In the genomic region with DNA sequence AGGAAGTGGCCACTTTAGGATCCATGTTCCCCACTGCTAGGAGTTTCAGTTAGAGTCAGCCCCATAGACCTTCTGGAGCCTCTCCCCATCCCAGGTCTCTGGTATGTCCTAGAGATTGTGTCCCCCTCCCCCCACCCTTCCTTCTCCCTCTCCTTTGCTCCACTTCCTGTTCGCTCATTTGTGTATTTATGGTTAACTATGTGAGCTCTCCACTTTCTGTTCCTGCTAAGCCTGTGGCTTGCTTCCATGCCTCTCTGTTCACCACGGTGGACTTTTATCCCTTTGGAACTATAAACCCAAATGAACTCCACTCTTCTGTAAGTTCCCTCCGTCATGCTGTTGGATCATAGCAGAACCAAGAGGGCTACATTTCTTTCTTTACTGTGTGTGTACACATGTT, we compare ENCODE assay signal across 23 mouse cellular contexts. TPM values are rescaled to one million over a fixed set of nuclear protein-coding genes. Genes with fewer than 3 reads are reported as not detected.
DNase-seq lines count a peak whose midpoint lies in the region; ATAC-seq lines count a peak whose summit lies in the region.
"Had no signal": no experiment of that assay in that cellular context is flagged by ENCODE, and none has a peak within 500 bp of the region (broad histone marks: within the 10 kb centered on the region; RNA-seq: fewer than 3 reads in every experiment).

No protein-coding gene starts in this region.

- H3K9me3 ChIP-seq in heart, embryonic 11.5 days (replicated peaks; ENCODE audit: control insufficient read depth, low read length) = no peaks in the 10 kb centered on the region
- H3K9me3 ChIP-seq: embryonic facial prominence, embryonic 10.5 days; embryonic facial prominence, embryonic 12.5 days; forebrain, embryonic 13.5 days; forebrain, embryonic 15.5 days had no signal

- no peak overlapping the region for H3K9ac ChIP-seq in heart, embryonic 11.5 days (ENCODE audit: low read depth, low read length)
- H3K9ac ChIP-seq: embryonic facial prominence, embryonic 12.5 days; forebrain, embryonic 13.5 days; forebrain, embryonic 15.5 days had no signal

- no peaks in the 10 kb centered on the region for H3K27me3 ChIP-seq in heart, embryonic 11.5 days (ENCODE audit: control insufficient read depth, insufficient read depth, low read length)
- H3K27me3 ChIP-seq: CH12.LX; embryonic facial prominence, embryonic 12.5 days; forebrain, embryonic 13.5 days; forebrain, embryonic 15.5 days; Patski had no signal

- no peaks in the 10 kb centered on the region; the same call in 1 of the 2 replicates for H3K4me1 ChIP-seq in heart, embryonic 11.5 days (ENCODE audit: control insufficient read depth, insufficient read depth, low read length)
- H3K4me1 ChIP-seq: embryonic facial prominence, embryonic 10.5 days; embryonic facial prominence, embryonic 12.5 days; forebrain, embryonic 15.5 days had no signal

- H3K27ac ChIP-seq in heart, embryonic 11.5 days (ENCODE audit: low read depth, low read length) = no peak overlapping the region
- H3K27ac ChIP-seq: embryonic facial prominence, embryonic 10.5 days; embryonic facial prominence, embryonic 12.5 days; forebrain, embryonic 13.5 days; forebrain, embryonic 15.5 days had no signal

- H3K36me3 ChIP-seq in heart, embryonic 11.5 days (ENCODE audit: control insufficient read depth, insufficient read depth, low read length) = no peaks in the 10 kb centered on the region
- H3K36me3 ChIP-seq: embryonic facial prominence, embryonic 10.5 days; embryonic facial prominence, embryonic 12.5 days; forebrain, embryonic 15.5 days; G1E had no signal

- WGBS in heart, embryonic 11.5 days (ENCODE audit: insufficient replicate concordance) = 83% methylated on average over 3 of the region's 3 CpGs

- H3K4me3 ChIP-seq in heart, embryonic 11.5 days (ENCODE audit: low read depth, low read length) = no peak overlapping the region
- H3K4me3 ChIP-seq: embryonic facial prominence, embryonic 10.5 days; embryonic facial prominence, embryonic 12.5 days; forebrain, embryonic 13.5 days; forebrain, embryonic 15.5 days had no signal

- DNase-seq in heart, adult 11 months = peak; percentile 85
- DNase-seq in lung, postnatal 4 days = no peak
- DNase-seq: adrenal gland, adult 8-10 months; adrenal gland, postnatal 14 days; adrenal gland, postnatal 36 days; B cell, adult 2 months; cerebellum, adult 11-12 months; cerebellum, adult 2 months; cerebellum, adult 9-10 months; cerebellum, postnatal 10 days; cerebellum, postnatal 25 days had no signal

- no peak overlapping the region for H3K4me2 ChIP-seq in heart, embryonic 11.5 days
- H3K4me2 ChIP-seq: embryonic facial prominence, embryonic 12.5 days; forebrain, embryonic 13.5 days; forebrain, embryonic 15.5 days had no signal

- no peak for ATAC-seq in heart, embryonic 11.5 days (replicated peaks; ENCODE audit: insufficient number of reproducible peaks, low FRiP score, low TSS enrichment)
- ATAC-seq in granulocyte monocyte progenitor cell, adult 5-6 weeks (replicated peaks; ENCODE audit: poor library complexity, severe bottlenecking) = peak; percentile 61
- peak; percentile 37; the same call in 1 of the 2 replicates for ATAC-seq in megakaryocyte progenitor cell, adult 5-6 weeks (replicated peaks; ENCODE audit: poor library complexity)
- ATAC-seq: activated CD4-positive, CD25-positive, alpha-beta regulatory T cell, adult 4 months; CD4-positive, CD25-positive, alpha-beta regulatory T cell, adult 4 months; forebrain, embryonic 13.5 days; forebrain, embryonic 15.5 days; Patski had no signal

RNA-seq across cellular contexts. Expression of gene 1700056E22Rik, which starts 7.1 kb away (rescaled TPM):
- polyA plus RNA-seq in heart, embryonic 11.5 days (2014; fragmentation: Nextera tagmentation; extraction: Ambion mirVana) = 1.8 and 2.5 TPM in 2 replicates
- total RNA-seq in granulocyte monocyte progenitor cell, adult 5-6 weeks (2014; fragmentation: Nextera tagmentation) = not detected in 2 replicates
- 0.95 TPM in 1 of 2 replicates, not detected in the other for total RNA-seq in granulocyte monocyte progenitor cell, adult 5-6 weeks (2017)
- 0.89 and 1.2 TPM in 2 replicates for total RNA-seq in megakaryocyte progenitor cell, adult 5-6 weeks (2015)
- total RNA-seq in megakaryocyte progenitor cell, adult 5-6 weeks (2017) = 1.1 and 2.1 TPM in 2 replicates
- total RNA-seq: G1E had no signal
- polyA plus RNA-seq: G1E had no signal

RNA-seq across cellular contexts. Expression of gene Dusp10, which starts 13.9 kb away (rescaled TPM):
- polyA plus RNA-seq in heart, embryonic 11.5 days (2014; fragmentation: Nextera tagmentation; extraction: Ambion mirVana) = 14.4 and 14.8 TPM in 2 replicates
- total RNA-seq in granulocyte monocyte progenitor cell, adult 5-6 weeks (2014; fragmentation: Nextera tagmentation) = 0.96 and 1.4 TPM in 2 replicates
- 2.8 and 5.8 TPM in 2 replicates for total RNA-seq in granulocyte monocyte progenitor cell, adult 5-6 weeks (2017)
- total RNA-seq in megakaryocyte progenitor cell, adult 5-6 weeks (2015) = 1.7 and 2.0 TPM in 2 replicates
- total RNA-seq in megakaryocyte progenitor cell, adult 5-6 weeks (2017) = 0.74 and 1.9 TPM in 2 replicates
- polyA plus RNA-seq: G1E had no signal
